Mouse (Mus musculus): ENCODE data around the gene Ugt2b38. TPM values are rescaled to one million over a fixed set of nuclear protein-coding genes. Genes with fewer than 3 reads are reported as not detected.
"Not testable (repeated sequence)": the region's sequence is repeated elsewhere in the genome, so short reads cannot be mapped to it uniquely, and the experiment has no call there.

Gene Ugt2b38
- polyA plus RNA-seq, 1 experiment, result not detected

DNA sequence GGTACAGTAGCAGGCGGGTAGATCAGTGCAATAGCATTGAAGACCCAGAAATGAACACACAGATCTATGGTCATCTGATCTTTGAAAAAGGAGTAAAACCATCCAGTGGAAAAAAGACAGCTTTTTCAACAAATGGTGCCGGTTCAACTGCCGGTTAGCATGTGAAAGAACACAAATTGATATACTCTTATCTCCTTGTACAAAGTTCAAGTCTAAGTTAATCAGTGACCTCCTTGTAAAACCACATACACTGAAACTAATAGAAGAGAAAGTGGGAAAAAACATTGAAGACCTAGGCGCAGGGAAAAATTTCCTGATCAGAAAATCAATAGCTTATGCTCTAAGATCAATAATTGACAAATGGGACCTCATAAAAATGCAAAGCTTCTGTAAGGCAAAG, 27.0 kb downstream of the Ugt2b38 start:
- TF ChIP-seq POLR2A (IDR thresholded peaks at IDR 0.05; ENCODE audit: borderline replicate concordance, insufficient read depth, low read length), result no peak
- no peaks in the 10 kb centered on the region for H3K4me1 ChIP-seq (ENCODE audit: control insufficient read depth, insufficient read depth, low read length)
- no peaks in the 10 kb centered on the region for H3K27me3 ChIP-seq (ENCODE audit: control insufficient read depth, insufficient read depth, low read length)
- H3K27ac ChIP-seq (ENCODE audit: insufficient read depth, low read length), result no peak overlapping the region
- no peak overlapping the region for H3K4me3 ChIP-seq (replicated peaks; ENCODE audit: insufficient read depth, low read depth, low read length)
- DNase-seq, result no peak
- WGBS, result 90% methylated on average over 4 of the region's 4 CpGs

DNA sequence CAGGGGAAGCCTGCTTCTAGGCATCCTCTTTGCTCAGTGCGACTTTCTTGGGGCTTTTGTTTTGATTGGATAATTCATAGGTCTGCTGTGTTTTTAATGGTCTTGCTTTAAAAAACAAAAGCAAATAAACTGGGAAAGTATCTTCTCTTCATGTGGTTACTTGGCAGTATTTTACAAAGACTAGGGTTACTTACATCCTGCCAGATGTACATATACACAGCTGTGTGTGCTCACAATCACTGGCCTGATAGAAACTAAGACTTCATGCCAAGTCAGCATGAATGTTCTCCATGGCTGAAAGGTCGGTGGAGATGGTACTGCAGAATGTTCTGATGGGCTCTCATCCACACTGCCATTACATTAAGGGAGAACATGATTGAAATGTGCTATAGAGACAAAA, 33.2 kb downstream of the Ugt2b38 start:
- Histone ChIP-seq H3K27ac (ENCODE audit: insufficient read depth, low read length) (no peak overlapping the region), H3K27me3 (ENCODE audit: control insufficient read depth, insufficient read depth, low read length) (no peaks in the 10 kb centered on the region), H3K4me1 (ENCODE audit: control insufficient read depth, insufficient read depth, low read length) (no peaks in the 10 kb centered on the region), H3K4me3 (replicated peaks; ENCODE audit: insufficient read depth, low read depth, low read length) (no peak overlapping the region)
- TF ChIP-seq POLR2A (IDR thresholded peaks at IDR 0.05; ENCODE audit: borderline replicate concordance, insufficient read depth, low read length) (no peak), CTCF (IDR thresholded peaks at IDR 0.05; ENCODE audit: borderline replicate concordance, insufficient read depth, low read depth, low read length) (no peak)
- WGBS, result 79% methylated on average over 2 of the region's 2 CpGs
- DNase-seq, result no peak

DNA sequence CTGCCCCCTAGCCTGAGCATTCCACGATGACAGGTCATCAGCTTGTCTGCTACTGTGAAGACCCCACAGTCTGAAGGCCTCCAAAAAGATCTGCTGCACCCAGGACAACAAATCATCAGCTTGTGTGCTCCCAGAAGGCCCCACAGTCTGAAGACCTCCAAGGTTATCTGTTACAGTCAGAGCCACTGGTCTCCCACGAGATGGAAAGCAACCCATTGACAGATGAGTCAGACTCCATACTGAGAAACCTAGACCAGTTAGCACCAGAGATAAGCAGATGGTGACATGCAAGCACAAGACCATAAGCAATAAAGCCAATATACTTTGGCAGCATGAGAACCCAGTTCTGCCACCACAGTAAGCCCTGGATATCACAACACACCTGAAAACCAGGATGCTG, 43.8 kb downstream of the Ugt2b38 start:
- no peak for DNase-seq
- TF ChIP-seq CTCF (IDR thresholded peaks at IDR 0.05; ENCODE audit: borderline replicate concordance, insufficient read depth, low read depth, low read length), result no peak
- TF ChIP-seq POLR2A (IDR thresholded peaks at IDR 0.05; ENCODE audit: borderline replicate concordance, insufficient read depth, low read length), result no peak
- no peak overlapping the region for H3K27ac ChIP-seq (ENCODE audit: insufficient read depth, low read length)
- no peaks in the 10 kb centered on the region for H3K27me3 ChIP-seq (ENCODE audit: control insufficient read depth, insufficient read depth, low read length)
- no peak overlapping the region for H3K4me3 ChIP-seq (replicated peaks; ENCODE audit: insufficient read depth, low read depth, low read length)
- WGBS, result 67% methylated on average over 2 of the region's 2 CpGs
- no peaks in the 10 kb centered on the region for H3K4me1 ChIP-seq (ENCODE audit: control insufficient read depth, insufficient read depth, low read length)

DNA sequence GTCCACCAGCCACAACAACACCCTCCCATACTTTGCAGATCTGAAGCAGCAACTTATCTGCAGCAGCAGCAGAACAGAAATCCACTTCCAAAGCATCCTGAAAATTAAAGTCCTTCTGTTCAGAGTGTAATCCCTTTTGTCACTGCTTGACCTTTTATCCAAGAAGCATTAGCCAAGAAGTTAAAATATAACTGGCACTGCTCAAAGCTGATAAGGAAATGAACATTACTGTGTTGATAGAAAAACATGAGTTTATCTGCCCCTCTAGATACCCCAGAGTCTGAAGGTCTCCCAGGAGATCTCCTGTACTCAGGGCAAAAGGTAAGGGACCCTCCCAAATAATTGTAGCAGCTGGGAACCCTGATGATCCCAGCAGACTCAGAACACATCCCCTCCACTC, 44.2 kb downstream of the Ugt2b38 start:
- TF ChIP-seq CTCF (IDR thresholded peaks at IDR 0.05; ENCODE audit: borderline replicate concordance, insufficient read depth, low read depth, low read length) (no peak), POLR2A (IDR thresholded peaks at IDR 0.05; ENCODE audit: borderline replicate concordance, insufficient read depth, low read length) (no peak)
- Histone ChIP-seq H3K27ac (ENCODE audit: insufficient read depth, low read length) (no peak overlapping the region), H3K27me3 (ENCODE audit: control insufficient read depth, insufficient read depth, low read length) (no peaks in the 10 kb centered on the region), H3K4me1 (ENCODE audit: control insufficient read depth, insufficient read depth, low read length) (no peaks in the 10 kb centered on the region), H3K4me3 (replicated peaks; ENCODE audit: insufficient read depth, low read depth, low read length) (no peak overlapping the region)
- DNase-seq, result no peak

DNA sequence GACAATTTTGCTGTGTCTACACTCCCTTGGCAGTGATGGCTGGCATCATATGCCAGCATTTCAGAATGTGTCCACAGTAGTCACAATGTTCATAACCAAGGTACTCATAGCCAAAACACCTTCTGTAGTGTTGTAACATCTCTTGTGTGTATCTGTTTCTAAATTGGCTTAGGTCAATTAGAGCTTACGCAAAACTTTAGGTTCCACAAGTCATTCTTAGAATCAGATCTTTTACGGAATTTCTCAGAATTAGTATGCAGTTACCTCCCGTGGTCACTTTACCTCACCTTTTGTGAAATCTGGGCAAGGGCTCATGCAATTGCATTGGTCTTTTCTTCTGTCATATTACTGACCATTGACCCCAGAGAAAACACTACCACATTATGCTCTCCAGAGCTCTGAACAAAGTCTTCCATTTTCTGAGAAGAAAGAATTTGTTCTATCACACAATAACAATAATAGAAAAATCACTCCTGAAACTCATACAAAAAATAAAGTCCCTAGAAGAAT, 48.1 kb downstream of the Ugt2b38 start:
- Histone ChIP-seq H3K27me3 (ENCODE audit: control insufficient read depth, insufficient read depth, low read length) (no peaks in the 10 kb centered on the region), H3K4me1 (ENCODE audit: control insufficient read depth, insufficient read depth, low read length) (no peaks in the 10 kb centered on the region), H3K4me3 (replicated peaks; ENCODE audit: insufficient read depth, low read depth, low read length) (no peak overlapping the region), H3K27ac (ENCODE audit: insufficient read depth, low read length) (no peak overlapping the region)
- WGBS, result 87% methylated on average over 3 of the region's 3 CpGs
- no peak for TF ChIP-seq POLR2A (IDR thresholded peaks at IDR 0.05; ENCODE audit: borderline replicate concordance, insufficient read depth, low read length)
- TF ChIP-seq CTCF (IDR thresholded peaks at IDR 0.05; ENCODE audit: borderline replicate concordance, insufficient read depth, low read depth, low read length), result no peak
- no peak for DNase-seq

DNA sequence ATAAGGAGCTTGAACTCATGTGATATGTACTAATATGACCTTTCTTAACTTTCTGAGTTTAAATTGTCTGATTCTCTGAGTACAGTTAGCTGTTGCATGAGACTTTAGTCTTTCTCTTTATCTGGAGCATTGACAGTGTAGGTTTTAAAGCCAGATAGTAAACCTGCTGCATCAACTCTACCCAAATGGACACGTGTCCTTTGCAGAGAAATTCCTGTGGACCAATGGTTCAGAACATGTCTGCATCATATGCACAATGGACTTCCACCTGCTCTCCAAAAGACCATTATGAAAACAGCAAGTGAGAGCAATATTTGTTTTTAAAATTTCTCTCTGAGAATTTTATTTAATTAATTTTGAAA, 50.5 kb downstream of the Ugt2b38 start:
- WGBS, result 74% methylated on average over 1 of the region's 1 CpGs
- no peaks in the 10 kb centered on the region for H3K4me1 ChIP-seq (ENCODE audit: control insufficient read depth, insufficient read depth, low read length)
- no peak for DNase-seq
- H3K27me3 ChIP-seq (ENCODE audit: control insufficient read depth, insufficient read depth, low read length), result no peaks in the 10 kb centered on the region
- H3K27ac ChIP-seq (ENCODE audit: insufficient read depth, low read length), result no peak overlapping the region
- no peak for TF ChIP-seq POLR2A (IDR thresholded peaks at IDR 0.05; ENCODE audit: borderline replicate concordance, insufficient read depth, low read length)
- no peak for TF ChIP-seq CTCF (IDR thresholded peaks at IDR 0.05; ENCODE audit: borderline replicate concordance, insufficient read depth, low read depth, low read length)
- no peak overlapping the region for H3K4me3 ChIP-seq (replicated peaks; ENCODE audit: insufficient read depth, low read depth, low read length)

GRCm38 (mm10) chr5:87372788-87373501, 51.1 kb downstream of the Ugt2b38 start:
- 56% methylated on average over 4 of the region's 4 CpGs for WGBS

More at GRCm38 (mm10) chr5:87372788-87373501, 51.1 kb downstream of the Ugt2b38 start:
- not testable (repeated sequence) for H3K27ac ChIP-seq (ENCODE audit: insufficient read depth, low read length); DNase-seq; H3K27me3 ChIP-seq (ENCODE audit: control insufficient read depth, insufficient read depth, low read length); H3K4me3 ChIP-seq (replicated peaks; ENCODE audit: insufficient read depth, low read depth, low read length); H3K4me1 ChIP-seq (ENCODE audit: control insufficient read depth, insufficient read depth, low read length)

Other genes with a start within 250 kb of the Ugt2b38 start
- gene Ugt2b37, start 169.4 kb downstream of the Ugt2b38 start, polyA plus RNA-seq (2012; rRNA removed), result not detected in 2 replicates
- not detected in 2 replicates for gene Ugt2a3, start 87.0 kb downstream of the Ugt2b38 start, polyA plus RNA-seq (2012; rRNA removed)
- gene Ugt2a2, start 58.1 kb upstream of the Ugt2b38 start, polyA plus RNA-seq (2012; rRNA removed), result not detected in 2 replicates
- not detected in 2 replicates for gene Gm43638, start 62.6 kb upstream of the Ugt2b38 start, polyA plus RNA-seq (2012; rRNA removed)
- not detected in 2 replicates for gene Ugt2a1, start 66.7 kb upstream of the Ugt2b38 start, polyA plus RNA-seq (2012; rRNA removed)
- not detected in 2 replicates for gene Sult1b1, start 114.0 kb upstream of the Ugt2b38 start, polyA plus RNA-seq (2012; rRNA removed)
- not detected in 2 replicates for gene Sult1d1, start 144.8 kb upstream of the Ugt2b38 start, polyA plus RNA-seq (2012; rRNA removed)
- not detected in 2 replicates for gene Sult1e1, start 167.4 kb upstream of the Ugt2b38 start, polyA plus RNA-seq (2012; rRNA removed)
- not detected in 2 replicates for gene Csn1s1, start 242.0 kb upstream of the Ugt2b38 start, polyA plus RNA-seq (2012; rRNA removed)

All from cerebellum, adult 2 months (tissue).